Mouse (Mus musculus) T-cell, adult 2 months (primary cell): ENCODE data around the gene 4930433I11Rik.
"Not testable (repeated sequence)": the region's sequence is repeated elsewhere in the genome, so short reads cannot be mapped to it uniquely, and the experiment has no call there.

Experiments used
- DNase-seq: peaks from one replicate; pipeline ENCODE4 v3.0.0; 2022; ENCODE audit warnings: low spot score

The 4930433I11Rik gene

DNA sequence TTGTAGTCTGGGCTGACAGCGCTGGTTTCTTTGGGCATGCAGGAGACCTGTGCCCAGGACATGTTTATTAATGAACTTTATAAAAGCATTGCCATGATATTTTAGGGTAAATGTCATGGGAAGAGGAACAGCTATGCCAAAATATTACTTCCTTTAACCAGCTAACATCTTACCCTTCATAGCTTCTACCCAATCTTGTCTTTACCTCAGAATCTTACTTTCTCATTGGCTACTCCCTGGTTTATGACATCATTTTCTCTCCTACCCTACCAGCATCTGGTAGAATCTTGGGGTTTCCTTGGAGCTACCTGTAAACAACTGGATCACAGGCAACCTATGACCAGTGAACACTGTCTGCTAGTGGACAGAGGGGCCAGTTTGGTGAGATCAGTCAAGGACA, at the start of gene 4930433I11Rik:
Gene 4930433I11Rik, plus strand, starts transcription at position 301 of the 400 bp plus-strand sequence.
- no peak for DNase-seq

GRCm38 (mm10) chr7:40939371-40939770, 48.0 kb upstream of the 4930433I11Rik start:
- DNase-seq: no peak

DNA sequence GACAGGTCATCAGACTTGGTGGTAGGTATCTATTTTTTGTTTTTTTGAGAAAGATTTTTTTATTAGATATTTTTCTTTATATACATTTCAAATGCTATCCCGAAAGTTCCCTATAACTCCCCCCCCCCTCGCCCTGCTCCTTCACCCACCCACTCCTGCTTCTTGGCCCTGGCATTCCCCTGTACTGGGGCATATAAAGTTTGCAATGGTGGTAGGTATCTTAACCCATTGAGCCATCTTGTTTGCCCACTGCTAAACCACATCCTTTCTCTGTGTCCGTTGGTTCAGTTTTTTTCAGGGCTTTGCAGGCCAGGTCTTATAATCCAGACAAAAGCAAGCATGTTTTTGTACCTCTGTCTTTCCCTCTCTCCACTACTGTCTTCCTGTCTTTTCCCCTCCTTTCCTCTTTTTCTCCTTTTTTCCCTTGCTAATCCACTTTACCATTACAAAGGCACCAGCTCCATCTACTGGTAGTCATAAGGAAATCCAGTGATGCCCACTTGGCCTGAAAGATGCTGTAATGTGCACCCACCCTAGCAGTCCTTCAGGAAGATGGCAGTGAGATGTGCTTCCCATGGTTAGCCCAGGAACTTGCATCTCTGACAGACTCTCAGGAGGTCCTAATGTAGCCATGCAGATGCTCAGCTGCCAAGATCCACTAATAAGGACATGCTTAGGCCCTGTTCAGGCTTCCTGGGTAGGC, 45.0 kb upstream of the 4930433I11Rik start:
- DNase-seq: no peak

DNA sequence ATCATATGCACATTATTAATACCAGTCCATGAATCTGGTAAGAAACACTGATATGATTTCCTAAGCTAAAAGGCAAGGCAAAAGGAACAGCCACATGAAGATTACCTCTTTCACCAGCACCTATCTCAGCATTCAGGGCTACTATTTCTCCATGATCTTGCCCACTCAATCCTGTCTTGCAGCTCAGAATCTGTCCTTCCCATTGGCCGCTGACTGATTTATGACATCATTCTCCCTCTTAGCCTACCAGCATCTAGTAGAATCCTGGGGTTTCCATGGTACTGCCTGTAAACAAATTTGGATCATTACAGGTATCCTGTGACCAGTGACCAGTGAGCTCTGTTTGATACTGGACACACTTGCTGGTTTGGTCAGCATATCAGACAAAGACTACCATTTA, 45.1 kb downstream of the 4930433I11Rik start, which contains the start of gene Gm4884:
Gene Gm4884, plus strand, starts transcription at position 301 of the 400 bp plus-strand sequence.
- DNase-seq: not testable (repeated sequence)

DNA sequence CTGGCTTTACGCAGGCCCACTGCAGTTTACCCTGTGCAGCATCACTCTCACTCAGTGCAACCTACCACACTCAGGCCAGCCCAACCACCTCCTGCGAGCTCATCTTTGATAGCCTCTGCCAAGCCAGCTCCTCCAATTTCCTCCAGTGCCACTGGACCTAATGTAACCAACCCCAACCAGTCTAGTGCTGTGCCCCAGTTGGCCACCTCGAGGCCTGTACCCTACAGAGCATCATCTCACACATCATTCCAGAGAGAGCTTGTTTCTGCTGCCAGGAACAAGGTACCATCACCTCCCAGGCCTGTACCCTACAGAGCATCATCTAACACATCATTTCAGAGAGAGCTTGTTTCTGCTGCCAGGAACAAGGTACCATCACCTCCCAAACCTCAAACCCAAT, 56.7 kb downstream of the 4930433I11Rik start:
- not testable (repeated sequence) for DNase-seq
